In genomic region chr3:121723968-121724524, GRCm38 (mm10) we compare ENCODE assay signal across 9 mouse cellular contexts. TPM values are rescaled to one million over a fixed set of nuclear protein-coding genes. Genes with fewer than 3 reads are reported as not detected.
DNase-seq lines count a peak whose midpoint lies in the region; ATAC-seq lines count a peak whose summit lies in the region.
"Had no signal": no experiment of that assay in that cellular context is flagged by ENCODE, and none has a peak within 500 bp of the region (broad histone marks: within the 10 kb centered on the region; RNA-seq: fewer than 3 reads in every experiment).

No protein-coding gene starts in this region.

- no peaks in the 10 kb centered on the region for H3K36me3 ChIP-seq in lung, embryonic 15.5 days
- H3K36me3 ChIP-seq in embryonic facial prominence, embryonic 15.5 days: no peaks in the 10 kb centered on the region
- H3K36me3 ChIP-seq in limb, embryonic 10.5 days: no peaks in the 10 kb centered on the region

- peak overlapping the region; percentile 57 for H3K4me3 ChIP-seq in lung, embryonic 15.5 days
- peak overlapping the region; percentile 70 for H3K4me3 ChIP-seq in embryonic facial prominence, embryonic 15.5 days (replicated peaks)
- H3K4me3 ChIP-seq in limb, embryonic 10.5 days: peak overlapping the region; percentile 63

- H3K27me3 ChIP-seq in lung, embryonic 15.5 days: no peaks in the 10 kb centered on the region
- no peaks in the 10 kb centered on the region for H3K27me3 ChIP-seq in embryonic facial prominence, embryonic 15.5 days
- H3K27me3 ChIP-seq in limb, embryonic 10.5 days (ENCODE audit: low read depth, poor library complexity, severe bottlenecking): peaks cover 41% of the 10 kb centered on the region

- H3K27ac ChIP-seq in lung, embryonic 15.5 days: no peak overlapping the region
- no peak overlapping the region for H3K27ac ChIP-seq in embryonic facial prominence, embryonic 15.5 days (replicated peaks)
- peak overlapping the region; percentile 80 for H3K27ac ChIP-seq in limb, embryonic 10.5 days

- intact Hi-C loops in left cerebral cortex, postnatal 10 days (cut with DNase I): loop anchor here (5.0 kb wide), 1 partner anchor 87 kb away; no protein-coding TSS in a partner anchor

- ATAC-seq in lung, embryonic 15.5 days (ENCODE audit: borderline replicate concordance, extremely low read depth, low FRiP score, low TSS enrichment): no peak
- no peak for ATAC-seq in embryonic facial prominence, embryonic 15.5 days (ENCODE audit: insufficient number of reproducible peaks, low FRiP score, low TSS enrichment, low read depth)
- no peak for ATAC-seq in CD4-positive, CD25-positive, alpha-beta regulatory T cell, adult 4 months

- H3K4me1 ChIP-seq in lung, embryonic 15.5 days: peaks cover 25% of the 10 kb centered on the region
- H3K4me1 ChIP-seq in embryonic facial prominence, embryonic 15.5 days: peaks cover 22% of the 10 kb centered on the region
- H3K4me1 ChIP-seq in limb, embryonic 10.5 days: peaks cover 25% of the 10 kb centered on the region

- no peak for DNase-seq in lung, postnatal 25 days (ENCODE audit: low spot score)
- peak; percentile 48 for DNase-seq in limb, embryonic 10.5 days (ENCODE audit: low spot score)
- DNase-seq in right cerebral cortex, postnatal 25 days: peak; percentile 42
- no peak for DNase-seq in left cerebral cortex, postnatal 10 days (ENCODE audit: extremely low spot score in 1 of 2, low spot score in 2 of 2)
- no peak for DNase-seq in layer of hippocampus, postnatal 10 days (ENCODE audit: low spot score in 2 of 2)

- H3K9me3 ChIP-seq in lung, embryonic 15.5 days: no peaks in the 10 kb centered on the region
- no peaks in the 10 kb centered on the region for H3K9me3 ChIP-seq in embryonic facial prominence, embryonic 15.5 days (replicated peaks)
- H3K9me3 ChIP-seq in limb, embryonic 10.5 days (replicated peaks): no peaks in the 10 kb centered on the region

- peak overlapping the region; percentile 47 for H3K9ac ChIP-seq in lung, embryonic 15.5 days
- H3K9ac ChIP-seq in embryonic facial prominence, embryonic 15.5 days: no peak overlapping the region

- WGBS in lung, embryonic 15.5 days: 5% methylated on average over 20 of the region's 20 CpGs
- 7% methylated on average over 20 of the region's 20 CpGs for WGBS in embryonic facial prominence, embryonic 15.5 days
- 6% methylated on average over 20 of the region's 20 CpGs for WGBS in limb, embryonic 10.5 days

- H3K4me2 ChIP-seq in lung, embryonic 15.5 days: peak overlapping the region; percentile 76
- peak overlapping the region; percentile 92 for H3K4me2 ChIP-seq in embryonic facial prominence, embryonic 15.5 days (replicated peaks)

RNA-seq across cellular contexts. Expression of gene F3, which starts 0.7 kb away (rescaled TPM):
- polyA plus RNA-seq in lung, embryonic 15.5 days (2015; fragmentation: Nextera tagmentation; extraction: Ambion mirVana): 21.7 and 26.4 TPM in 2 replicates
- polyA plus RNA-seq in embryonic facial prominence, embryonic 15.5 days (2015; fragmentation: Nextera tagmentation; extraction: Ambion mirVana): 27.8 and 49.3 TPM in 2 replicates
- polyA plus RNA-seq in limb, embryonic 10.5 days (2016; fragmentation: Nextera tagmentation; extraction: Ambion mirVana): 5.0 and 5.3 TPM in 2 replicates
- 10 to 100 TPM; 30.0 to 38.5 TPM for total RNA-seq in left cerebral cortex, postnatal 10 days (2021)
- total RNA-seq in layer of hippocampus, postnatal 10 days (2021): 10 to 100 TPM; 38.7 to 39.1 TPM
- polyA plus RNA-seq in CD4-positive, CD25-positive, alpha-beta regulatory T cell, adult 4 months (2017; shearing (Covaris generic)): not detected

RNA-seq across cellular contexts. Expression of gene 4930432M17Rik, which starts 53.5 kb away (rescaled TPM):
- polyA plus RNA-seq in lung, embryonic 15.5 days (2015; fragmentation: Nextera tagmentation; extraction: Ambion mirVana): not detected in 2 replicates
- polyA plus RNA-seq in embryonic facial prominence, embryonic 15.5 days (2015; fragmentation: Nextera tagmentation; extraction: Ambion mirVana): not detected in 2 replicates
- polyA plus RNA-seq in limb, embryonic 10.5 days (2016; fragmentation: Nextera tagmentation; extraction: Ambion mirVana): not detected in 2 replicates
- total RNA-seq in left cerebral cortex, postnatal 10 days (2021): not detected
- total RNA-seq in layer of hippocampus, postnatal 10 days (2021): not detected
- polyA plus RNA-seq in CD4-positive, CD25-positive, alpha-beta regulatory T cell, adult 4 months (2017; shearing (Covaris generic)): not detected
- total RNA-seq: neutrophil, adult 5-6 weeks had no signal

Comparison
In these comparisons a context has a peak if more than half of its experiments do, and no peak if none do; other contexts are left out.
1. DNase-seq: peak in limb, embryonic 10.5 days (single experiment) and right cerebral cortex, postnatal 25 days (single experiment); none in lung, postnatal 25 days (single experiment), left cerebral cortex, postnatal 10 days (0 of 2) and layer of hippocampus, postnatal 10 days (0 of 2).
2. Peak in every context shown above with its lines, with median percentiles within 50 percentile points of each other: H3K4me3 ChIP-seq.